Mouse (Mus musculus): Measurements from ENCODE around the gene Gm20388.

Gene Gm20388

DNA sequence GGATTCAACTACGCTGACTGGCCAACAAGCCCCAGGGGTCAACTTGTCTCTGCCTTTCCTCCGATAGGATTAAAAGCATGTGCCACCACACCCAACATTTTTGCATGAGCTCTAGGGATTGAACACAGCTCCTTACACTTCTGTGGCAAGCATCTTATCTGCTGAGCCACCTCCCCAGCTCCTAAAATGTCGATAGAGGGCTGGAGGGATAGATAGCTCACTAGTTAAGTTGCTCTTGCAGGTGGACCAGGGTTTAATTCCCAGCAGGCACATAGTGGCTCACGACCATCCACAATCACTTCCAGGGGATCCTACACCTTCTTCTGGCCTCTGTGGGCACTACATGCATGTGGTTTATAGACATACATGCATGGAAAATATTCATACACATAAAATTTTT lies 1251.8 kb downstream of the Gm20388 start:
- no peak for DNase-seq

GRCm38 (mm10) chr8:121162906-121163695 lies 1252.5 kb downstream of the Gm20388 start:
- no peak for DNase-seq

GRCm38 (mm10) chr8:121164017-121164469 lies 1253.4 kb downstream of the Gm20388 start:
- peak; percentile 48 to 55 for DNase-seq

- no peak for DNase-seq
Measured at GRCm38 (mm10) chr8:121168033-121168432, 1257.4 kb downstream of the Gm20388 start.

DNA sequence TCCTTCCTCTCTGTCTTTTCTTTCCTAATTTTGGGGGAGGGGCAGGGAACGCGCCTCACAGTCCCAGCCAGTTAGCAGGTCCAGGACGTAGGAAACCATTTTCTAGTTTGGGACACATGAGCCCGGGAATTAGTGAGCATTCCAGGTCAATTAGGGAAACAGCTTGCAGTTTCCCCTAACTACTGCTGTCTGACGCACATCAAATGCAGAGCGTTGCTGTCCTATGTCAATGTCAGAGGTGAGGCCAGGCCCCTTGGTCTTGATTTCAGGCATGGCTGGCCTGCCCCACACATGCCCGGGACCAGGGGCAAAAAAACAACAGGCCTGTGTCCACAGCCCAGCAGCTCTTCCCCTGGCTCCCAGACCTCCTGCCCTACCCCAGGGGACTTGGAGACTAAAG lies 1259.5 kb downstream of the Gm20388 start:
- DNase-seq, result no peak

- peak in 1 of 2 experiments; percentile 43 for DNase-seq
Measured at GRCm38 (mm10) chr8:121170626-121171552, 1260.2 kb downstream of the Gm20388 start.

DNA sequence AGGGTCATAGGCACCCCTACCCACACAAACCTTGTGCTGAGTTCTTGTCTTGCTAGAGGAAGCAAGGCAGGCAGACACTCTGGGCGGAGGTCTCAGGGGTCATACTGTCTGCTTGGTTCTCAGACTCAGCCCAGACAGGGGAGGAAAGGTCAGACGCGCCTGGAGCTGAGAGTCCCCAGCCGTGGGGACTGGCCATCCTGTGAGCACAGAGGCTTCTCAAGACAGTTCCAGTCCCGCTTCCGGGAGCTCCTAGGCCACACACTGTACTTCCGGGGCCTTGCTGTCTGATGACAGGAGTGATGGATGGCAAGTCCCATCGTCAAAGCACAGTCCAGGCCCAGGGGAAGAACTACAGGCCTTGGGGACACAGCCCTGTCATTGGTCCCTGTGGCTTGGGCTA lies 1261.9 kb downstream of the Gm20388 start:
- no peak for DNase-seq

DNA sequence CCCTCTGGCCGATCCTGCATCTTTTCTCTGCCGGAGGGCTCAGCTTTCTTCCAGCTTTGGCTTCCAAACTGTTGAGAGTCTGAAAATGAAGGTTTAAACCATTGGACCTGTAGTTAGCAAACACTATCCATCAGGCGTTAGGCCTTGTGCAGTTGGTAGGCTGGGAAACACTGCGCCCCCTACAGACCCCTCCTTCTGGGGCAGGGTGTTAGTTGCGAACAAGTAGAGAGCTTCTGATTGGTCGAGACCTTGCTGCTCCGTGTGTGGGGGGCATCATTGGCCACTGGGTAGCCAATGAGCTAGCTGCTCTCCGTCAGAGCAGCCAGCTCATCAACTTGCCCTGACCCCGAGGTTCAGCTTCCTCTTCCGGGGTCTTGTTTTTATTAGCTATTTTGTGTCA lies 1263.5 kb downstream of the Gm20388 start:
- peak; percentile 39 to 47 for DNase-seq

GRCm38 (mm10) chr8:121174721-121175539 lies 1264.3 kb downstream of the Gm20388 start:
- no peak for DNase-seq

GRCm38 (mm10) chr8:121175540-121176090 lies 1265.0 kb downstream of the Gm20388 start:
- no peak for DNase-seq

GRCm38 (mm10) chr8:121176291-121176690 lies 1265.7 kb downstream of the Gm20388 start:
- DNase-seq, result no peak

GRCm38 (mm10) chr8:121180474-121181284 lies 1270.0 kb downstream of the Gm20388 start:
- no peak for DNase-seq

GRCm38 (mm10) chr8:121181285-121181884 lies 1270.7 kb downstream of the Gm20388 start:
- no peak for DNase-seq

GRCm38 (mm10) chr8:121187491-121188364 lies 1277.1 kb downstream of the Gm20388 start:
- peak in 1 of 2 experiments; percentile 36 for DNase-seq

GRCm38 (mm10) chr8:121188994-121189393 lies 1278.4 kb downstream of the Gm20388 start:
- no peak for DNase-seq

DNA sequence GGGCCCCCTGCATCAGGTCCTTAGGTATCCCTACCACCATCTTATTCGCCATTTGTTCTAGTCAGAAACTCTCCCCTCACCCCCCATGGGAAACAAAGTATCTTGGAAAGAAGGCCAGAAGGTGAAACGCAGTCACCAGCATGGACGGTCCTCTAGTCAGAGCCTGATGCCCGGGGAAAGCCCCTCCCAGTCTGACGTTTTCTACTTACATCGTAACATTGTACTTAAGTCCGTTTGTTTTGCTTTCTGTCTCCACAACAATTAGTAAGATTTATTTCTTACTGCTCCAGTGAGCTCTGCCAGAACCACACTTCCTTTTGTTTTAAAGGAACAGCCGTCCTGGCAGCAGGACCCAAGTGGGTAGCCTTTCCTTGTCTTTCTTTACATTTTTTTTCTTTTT lies 1281.8 kb downstream of the Gm20388 start:
- DNase-seq, result peak; percentile 40 to 41

DNA sequence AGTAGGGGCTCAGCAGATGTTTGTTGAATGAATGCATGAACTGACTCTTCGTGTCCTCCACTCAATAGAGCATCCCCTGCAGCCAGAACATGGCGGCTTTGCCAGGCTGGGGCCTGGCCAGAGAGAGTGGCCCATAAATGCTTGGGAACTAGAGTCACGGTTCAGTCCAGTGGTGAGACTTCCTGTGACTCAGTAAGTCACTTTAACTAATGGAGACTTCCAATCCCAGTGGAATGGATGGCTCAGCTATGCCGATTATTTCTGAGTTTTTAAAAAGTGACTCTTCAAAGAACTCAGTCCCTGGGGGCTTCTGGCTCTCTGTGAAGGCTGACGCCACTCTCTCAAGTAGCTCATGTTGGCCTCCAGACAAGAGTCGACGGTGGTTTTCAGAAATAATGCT lies 1285.3 kb downstream of the Gm20388 start:
- no peak for DNase-seq

DNA sequence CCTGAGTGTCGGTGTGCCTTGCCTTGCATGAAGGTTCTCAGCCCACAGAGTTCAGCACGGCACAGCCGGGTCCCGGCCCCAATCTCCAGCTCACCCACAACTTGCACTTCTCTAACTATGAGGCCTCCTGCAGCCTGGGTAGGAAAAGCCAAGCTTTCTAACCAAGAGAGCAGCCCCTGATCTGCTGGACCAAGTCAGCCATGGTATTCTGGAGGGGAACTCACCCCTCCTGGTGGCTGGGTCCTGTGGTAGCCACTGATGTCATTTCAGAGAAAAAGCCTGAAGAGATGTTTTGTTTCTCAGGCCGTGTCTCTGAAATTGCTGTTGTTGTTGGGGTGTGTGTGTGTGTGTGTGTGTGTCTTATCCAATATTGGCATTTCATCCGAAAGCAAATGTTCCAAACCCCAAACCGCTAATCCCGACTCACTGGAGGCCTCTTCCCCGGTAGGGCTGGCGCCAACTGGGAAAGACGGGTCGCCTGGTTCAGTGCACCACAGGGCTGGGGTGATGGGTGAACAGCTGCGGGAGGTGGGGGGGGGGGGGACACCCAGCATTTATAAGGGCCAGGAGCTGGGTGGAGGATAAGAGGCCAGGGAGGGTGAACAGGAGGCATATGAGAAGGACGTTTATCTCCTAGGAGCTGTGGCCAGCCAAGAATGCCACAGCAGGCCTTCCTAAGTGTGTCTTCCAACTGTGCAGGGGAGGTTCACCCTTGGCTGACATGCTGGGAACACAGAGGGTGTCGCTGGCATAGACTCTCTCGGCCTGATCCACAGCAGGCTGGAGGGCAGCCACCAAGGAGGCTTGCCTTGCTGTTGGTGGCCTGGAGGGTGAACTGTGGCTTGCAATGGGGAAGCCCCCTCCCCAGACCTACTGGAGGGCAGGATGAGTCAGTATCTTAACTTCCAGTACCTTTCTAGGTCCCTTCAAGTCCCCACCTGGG lies 1286.4 kb downstream of the Gm20388 start:
- DNase-seq, result no peak

DNA sequence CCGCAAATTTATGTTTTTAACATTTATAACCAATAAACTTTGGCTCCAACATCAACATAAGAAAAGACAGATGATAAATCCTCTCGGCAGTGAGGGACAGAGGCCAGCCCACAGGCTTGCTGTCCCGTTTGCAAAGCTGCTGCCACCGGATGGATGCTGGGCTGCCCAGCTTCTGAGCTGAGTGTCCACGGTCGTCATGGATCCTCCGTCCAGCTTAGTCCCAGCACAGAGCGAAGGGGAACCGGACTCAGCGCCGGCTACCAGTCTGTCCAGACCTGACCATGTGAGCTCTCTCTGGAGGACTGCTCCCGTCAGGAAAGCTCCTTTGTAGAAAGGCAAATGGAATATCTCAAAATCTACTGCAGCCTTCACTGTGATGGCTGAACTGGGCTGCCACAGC lies 1289.4 kb downstream of the Gm20388 start:
- DNase-seq, result no peak

All from kidney, adult 8-10 months (tissue).